Mouse (Mus musculus) erythroblast, adult 5-6 weeks (primary cell): ENCODE measurements around the gene Rccd1. TPM values are rescaled to one million over a fixed set of nuclear protein-coding genes. Genes with fewer than 3 reads are reported as not detected.

Source experiments
- ATAC-seq: replicated peaks from 2 replicates; pipeline ENCODE4 v1.8.0; 2016; ENCODE audit warnings: moderate number of reproducible peaks, mild to moderate bottlenecking, moderate TSS enrichment, inconsistent platforms; ENCODE audit not compliant: poor library complexity, low FRiP score, severe bottlenecking
- total RNA-seq, 2 experiments: library from RNA; stranded (forward) in 1 of 2; stranded (reverse) in 1 of 2; fragments of 150-400 nt in 1 of 2; fragments of 200-764, 138-1000 nt in 1 of 2; gene quantifications; 2 replicates each; pipeline versions ENCODE4 v1.2.3 to v1.2.4; 2015 to 2017; ENCODE audit warnings: low replicate concordance in 2 of 2

Gene Rccd1
- total RNA-seq, 2 experiments from 2014 or later, result 4.4 to 18.8 TPM

DNA sequence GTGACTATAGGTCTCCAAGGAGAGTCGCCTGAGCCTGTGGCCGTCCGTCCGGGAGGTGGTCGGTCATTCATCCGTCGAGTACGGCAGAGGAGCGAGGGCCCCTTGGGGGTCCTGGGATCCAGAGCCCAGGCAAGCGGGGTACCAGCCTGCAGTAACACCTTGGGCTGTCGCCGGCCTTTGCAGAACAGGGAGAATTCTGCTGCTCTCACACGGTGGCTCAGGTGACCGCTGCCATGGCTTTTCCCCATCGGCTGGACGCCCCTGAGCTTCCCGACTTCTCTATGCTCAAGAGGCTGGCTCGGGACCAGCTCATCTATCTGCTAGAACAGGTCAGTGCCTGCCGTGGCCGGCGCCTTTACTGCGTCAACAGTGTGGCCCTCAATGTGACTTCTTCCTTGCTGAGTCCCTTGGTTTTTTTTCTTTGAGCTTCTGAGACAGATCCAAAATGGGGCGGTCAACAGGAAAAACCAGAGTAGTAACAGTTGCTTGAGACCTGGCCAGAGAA is 54.5 kb downstream of the Rccd1 start:
- ATAC-seq, result peak; percentile 66

DNA sequence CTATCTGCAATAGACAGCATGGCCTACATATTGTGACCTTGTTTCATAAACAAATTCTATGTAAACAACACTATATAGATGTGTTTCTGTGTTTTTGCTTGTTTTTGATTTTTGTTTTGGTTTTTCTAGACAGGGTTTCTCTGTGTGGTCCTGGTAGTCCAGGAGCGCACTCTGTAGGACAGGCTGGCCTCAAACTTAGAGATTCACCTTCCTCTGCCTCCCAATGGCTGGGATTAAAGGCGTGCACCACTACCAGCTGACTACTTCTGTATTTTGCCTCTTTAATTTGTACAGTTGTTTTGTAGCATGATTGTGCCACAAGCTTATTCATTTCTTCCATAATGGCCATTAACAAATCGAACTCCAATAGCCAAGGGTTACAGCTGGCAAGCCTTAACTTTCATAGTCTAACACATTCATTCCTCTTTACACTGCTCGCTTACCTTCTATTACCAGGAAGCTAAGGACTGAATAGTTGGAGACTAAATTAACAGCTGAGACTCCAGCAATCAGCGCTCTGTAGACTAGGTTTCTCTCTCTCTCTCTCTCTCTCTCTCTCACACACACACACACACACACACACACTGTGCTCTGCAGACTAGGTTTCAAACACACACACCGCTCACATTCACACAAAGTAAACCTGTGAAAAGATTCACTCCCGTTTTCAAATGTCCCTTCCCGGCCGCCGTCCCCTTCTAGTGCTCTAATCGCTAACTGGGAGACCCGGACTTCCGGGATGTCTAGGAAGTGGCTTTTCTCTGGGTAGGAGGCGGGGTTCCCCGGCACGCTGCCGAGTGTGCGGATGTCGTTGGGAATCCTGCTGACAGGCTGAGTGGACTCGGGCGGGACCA is 55.1 kb downstream of the Rccd1 start, which contains the start of gene Vps33b:
Gene Vps33b (plus strand): TSS at position 753 of the 854 bp plus-strand sequence.
- ATAC-seq, result peak; percentile 93

DNA sequence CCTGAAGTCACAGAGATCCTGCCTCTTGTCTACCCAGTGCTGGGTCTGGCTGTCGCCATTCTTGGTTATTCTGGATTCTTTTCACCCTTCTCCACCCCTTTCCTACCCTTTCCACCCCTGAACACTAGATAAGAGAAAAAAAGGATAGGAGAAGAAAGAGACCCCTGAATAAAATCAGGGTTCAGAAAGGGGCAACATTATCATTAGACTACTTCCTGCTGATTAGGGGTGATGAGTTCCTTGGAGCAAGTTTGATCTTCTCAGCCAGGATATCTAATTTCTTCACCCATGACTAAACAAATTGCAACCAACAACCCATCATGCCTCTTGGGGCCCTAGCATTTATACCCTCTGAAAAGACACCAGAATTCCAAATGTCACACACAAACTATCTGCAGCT is 56.5 kb downstream of the Rccd1 start:
- no peak for ATAC-seq

DNA sequence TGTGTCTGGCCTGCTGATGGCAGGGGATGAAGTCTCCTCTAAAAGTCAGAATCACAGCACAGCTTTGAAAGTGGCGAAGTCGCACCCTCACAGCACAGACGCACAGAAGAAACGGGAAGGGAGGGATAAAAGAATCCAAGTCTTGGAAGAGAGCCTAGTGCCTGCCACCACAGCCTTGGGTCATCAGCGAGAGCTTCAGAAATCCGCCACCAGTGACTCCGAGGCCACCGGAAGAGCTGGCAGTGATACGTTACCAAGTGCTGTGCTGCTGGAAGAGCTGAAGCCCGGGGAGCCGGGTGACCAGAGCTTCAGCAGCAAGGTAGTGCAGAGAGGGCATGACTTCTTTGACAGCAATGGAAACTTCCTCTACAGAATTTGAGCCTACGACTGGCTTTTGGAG is 59.6 kb downstream of the Rccd1 start:
- no peak for ATAC-seq

DNA sequence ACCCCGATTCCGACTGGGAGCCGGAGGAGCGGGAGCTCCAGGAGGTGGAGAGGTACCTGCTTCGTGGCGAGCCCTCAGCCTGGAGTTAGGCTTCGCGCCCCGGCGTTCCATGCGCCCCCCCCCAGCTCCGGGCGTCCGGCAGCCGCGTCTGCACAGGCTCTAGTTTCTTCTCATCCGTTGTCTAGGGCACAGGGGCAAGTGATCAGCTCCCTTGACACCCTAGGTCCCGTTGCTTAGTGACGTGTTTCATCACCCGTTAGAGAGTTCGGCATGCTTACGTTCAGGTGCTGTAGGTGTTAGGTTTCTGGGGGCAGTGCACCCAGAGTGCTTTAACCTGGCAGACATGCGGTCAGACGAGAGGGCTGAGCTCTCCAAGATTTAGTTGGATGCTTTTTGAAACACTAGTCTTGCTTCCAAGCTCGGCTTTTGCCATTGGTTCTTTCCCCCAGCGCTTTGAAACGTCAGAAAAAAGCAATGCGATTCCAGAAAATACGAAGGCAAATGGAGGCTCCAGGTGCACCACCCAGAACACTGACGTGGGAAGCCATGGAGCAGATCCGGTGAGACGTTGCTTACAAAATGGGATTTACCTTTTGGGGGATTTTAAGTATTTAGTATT is 62.8 kb downstream of the Rccd1 start:
- ATAC-seq, result peak; percentile 50

DNA sequence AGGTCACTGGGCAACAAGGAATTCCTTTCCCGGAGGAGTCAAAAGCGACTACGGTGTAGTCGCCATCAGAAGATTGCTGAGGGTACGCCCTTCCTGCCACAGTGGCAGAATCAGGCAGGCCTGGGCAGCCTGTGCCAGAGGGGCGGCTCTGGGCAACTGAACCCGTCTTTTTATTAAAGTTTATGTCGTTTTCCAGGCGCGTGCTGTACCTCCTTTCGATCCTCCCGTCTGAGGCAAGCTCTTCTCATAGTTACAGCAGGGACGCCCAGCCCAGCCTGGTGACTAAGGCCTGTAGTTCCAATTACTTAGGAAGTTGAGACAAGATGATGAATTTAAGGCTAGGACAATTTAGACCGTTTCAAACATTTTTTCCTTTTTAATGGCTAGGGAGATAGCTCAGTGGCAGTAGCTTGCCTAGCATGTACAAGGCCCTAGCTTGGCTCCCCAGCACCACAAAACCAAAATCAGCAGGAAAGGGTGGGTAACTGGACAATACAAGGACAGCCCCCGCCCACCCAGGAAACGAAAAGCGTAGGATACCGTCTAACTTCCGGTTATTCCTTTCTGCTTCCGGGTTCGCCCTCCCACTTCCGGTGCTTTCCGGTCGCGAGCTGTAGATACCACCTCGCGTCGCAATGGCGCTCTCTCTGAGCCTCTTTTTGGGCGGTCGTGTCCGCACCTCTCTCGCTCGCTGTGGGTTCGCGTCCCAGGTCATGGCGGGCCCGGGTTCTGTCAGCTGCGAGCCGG is 63.5 kb downstream of the Rccd1 start, which contains the start of gene Ngrn:
Gene Ngrn (plus strand): TSS at position 591 of the 747 bp plus-strand sequence.
- peak; percentile 96 for ATAC-seq

DNA sequence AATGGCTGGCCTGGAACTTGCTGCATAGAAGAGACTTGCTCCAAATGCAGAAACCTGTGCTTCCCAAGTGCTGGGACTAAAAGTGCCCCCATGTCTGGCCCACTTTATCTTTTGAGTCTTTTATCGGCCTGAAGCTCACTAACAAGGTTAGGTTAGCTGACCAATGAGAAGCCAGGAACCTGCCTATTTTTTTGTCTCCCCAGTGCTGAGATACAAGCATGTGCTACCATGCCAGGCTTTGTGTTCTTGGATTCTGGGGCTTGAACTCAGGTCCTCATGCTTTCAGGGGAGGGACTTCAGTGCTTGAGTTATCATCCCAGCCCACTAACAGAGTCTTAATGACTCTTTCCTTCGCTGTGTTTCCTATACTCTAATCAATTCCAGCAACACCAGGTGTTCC is 66.5 kb downstream of the Rccd1 start:
- no peak for ATAC-seq

DNA sequence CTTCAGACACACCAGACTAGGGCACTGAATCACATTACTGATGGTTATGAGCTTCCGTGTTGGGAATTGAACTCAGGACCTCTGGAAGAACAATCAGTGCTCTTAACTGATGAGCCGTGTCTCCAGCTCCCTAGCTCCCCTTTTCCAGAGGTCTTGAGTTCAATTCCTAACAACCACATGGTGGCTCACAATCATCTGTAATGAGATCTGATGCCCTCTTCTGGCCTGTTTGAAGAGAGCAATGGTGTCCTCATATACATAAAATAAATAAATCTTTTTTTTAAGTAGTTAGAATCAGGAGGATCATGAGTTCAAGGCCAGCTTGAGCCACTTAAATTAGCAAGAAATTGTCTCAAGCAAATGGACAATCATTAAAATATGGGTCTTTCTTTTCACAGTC is 68.3 kb downstream of the Rccd1 start:
- no peak for ATAC-seq

DNA sequence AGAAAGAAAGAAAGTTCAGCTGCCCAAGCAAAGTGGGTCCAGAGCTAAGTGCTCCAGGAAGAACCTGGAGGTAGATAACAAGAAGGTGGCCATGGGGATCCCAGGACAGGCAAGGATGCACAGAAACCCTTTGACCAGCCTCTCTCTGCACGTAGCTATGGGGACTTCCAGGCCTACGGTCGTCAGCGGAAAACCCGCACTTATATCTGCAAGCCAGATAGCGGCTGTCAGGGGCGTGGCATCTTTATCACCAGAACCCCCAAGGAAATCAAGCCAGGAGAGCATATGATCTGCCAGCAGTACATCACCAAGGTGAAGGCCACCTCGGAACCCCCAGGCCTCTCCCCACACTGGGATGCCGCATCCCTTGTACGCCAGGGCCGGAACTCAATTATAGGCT is 71.4 kb downstream of the Rccd1 start:
- no peak for ATAC-seq

DNA sequence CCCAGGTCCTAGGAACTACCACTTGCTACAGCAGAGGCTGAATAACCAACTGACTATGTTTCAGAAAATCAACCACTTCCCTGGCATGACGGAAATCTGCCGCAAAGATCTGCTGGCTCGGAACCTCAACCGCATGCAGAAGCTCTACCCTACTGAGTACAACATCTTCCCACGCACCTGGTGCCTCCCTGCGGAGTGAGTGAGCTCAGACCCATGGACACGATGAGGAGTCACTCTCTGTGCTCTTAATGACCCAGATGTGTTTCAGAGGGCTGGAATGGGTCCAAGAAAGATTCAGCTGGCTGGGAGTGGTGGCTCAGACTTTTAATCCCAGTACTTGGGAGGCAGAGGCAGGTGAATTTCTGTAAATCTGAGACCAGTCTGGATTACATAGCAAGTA is 71.8 kb downstream of the Rccd1 start:
- no peak for ATAC-seq

DNA sequence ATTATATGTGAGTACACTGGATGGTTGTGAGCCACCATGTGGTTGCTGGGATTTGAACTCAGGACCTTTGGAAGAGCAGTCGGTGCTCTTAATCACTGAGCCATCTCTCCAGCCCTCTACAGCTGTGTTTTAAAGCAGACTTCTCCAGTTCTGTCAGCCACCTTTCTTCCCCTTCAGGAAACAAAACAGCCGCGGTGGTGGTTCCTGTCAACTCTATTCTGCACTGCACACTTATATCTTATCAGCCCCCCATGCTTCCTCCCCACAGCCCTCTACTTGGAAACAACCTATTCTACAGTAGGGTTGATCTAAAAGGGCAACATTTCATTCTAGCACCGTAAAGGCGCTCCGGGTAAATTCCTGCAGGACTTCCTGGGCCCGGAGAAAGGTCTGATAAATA is 77.4 kb downstream of the Rccd1 start:
- no peak for ATAC-seq

DNA sequence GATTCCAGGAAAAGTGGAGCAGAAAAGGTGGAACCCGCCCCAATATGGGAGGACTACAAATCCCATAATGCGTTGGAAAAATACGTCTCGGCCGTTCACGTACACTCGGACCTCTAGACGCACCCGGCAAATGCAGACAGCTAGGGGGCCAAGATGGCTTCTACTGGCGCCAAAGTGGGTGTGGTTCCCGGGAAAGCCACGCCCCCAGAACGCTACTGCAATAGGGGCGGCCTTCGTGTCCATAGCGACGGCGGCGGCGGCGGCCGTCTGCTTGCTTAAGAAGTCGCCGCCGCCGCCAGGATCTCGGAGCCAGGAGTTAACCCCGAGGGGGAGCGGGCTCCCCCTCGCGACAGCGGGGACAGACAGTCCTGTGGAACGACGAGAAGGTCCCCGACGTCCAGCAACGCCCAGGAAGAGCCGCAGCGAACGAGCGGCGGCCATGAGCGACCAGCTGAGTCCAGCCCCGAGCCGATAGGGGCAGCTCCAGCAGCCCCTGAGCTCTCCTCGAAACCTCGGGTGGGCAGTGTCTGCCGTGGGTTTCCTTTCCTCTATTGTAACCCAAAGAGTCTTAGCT is 78.0 kb downstream of the Rccd1 start, which contains the start of gene Ttll13:
Gene Ttll13 (plus strand): TSS at position 229 of the 574 bp plus-strand sequence.
- peak; percentile 99 for ATAC-seq

DNA sequence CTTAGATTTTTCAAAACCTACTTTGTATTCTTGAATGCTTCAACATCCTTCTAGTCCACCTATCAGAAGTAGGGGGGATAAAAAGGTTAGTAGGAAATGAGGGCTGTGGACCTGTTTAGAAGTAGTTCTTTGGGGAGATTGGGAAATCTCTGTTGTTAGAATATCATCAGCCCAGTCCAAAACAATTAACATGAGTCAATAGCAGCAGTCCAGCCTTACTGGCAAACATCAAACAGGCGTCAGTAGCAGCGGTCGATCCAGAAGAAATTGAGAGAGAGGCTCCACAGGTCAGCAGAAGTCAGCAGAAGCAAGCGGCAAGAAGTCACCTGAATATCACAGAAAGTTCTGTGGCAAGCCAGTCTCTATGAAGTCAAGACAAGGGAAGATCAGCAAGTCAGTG is 79.4 kb downstream of the Rccd1 start:
- no peak for ATAC-seq

Other genes with a start within 250 kb of the Rccd1 start
- gene Idh2, start 209.1 kb downstream of the Rccd1 start, total RNA-seq (2015; ENCODE audit: low replicate concordance), result 20.3 and 31.3 TPM in 2 replicates
- gene Idh2, start 209.1 kb downstream of the Rccd1 start, total RNA-seq (2017; ENCODE audit: low replicate concordance), result 17.6 and 24.5 TPM in 2 replicates
- gene Sema4b, start 137.6 kb downstream of the Rccd1 start, total RNA-seq (2015; ENCODE audit: low replicate concordance), result 19.9 and 22.1 TPM in 2 replicates
- gene Sema4b, start 137.6 kb downstream of the Rccd1 start, total RNA-seq (2017; ENCODE audit: low replicate concordance), result 33.7 and 49.8 TPM in 2 replicates
- 21.3 and 41.8 TPM in 2 replicates for gene Cib1, start 91.6 kb downstream of the Rccd1 start, total RNA-seq (2015; ENCODE audit: low replicate concordance)
- 29.8 and 37.1 TPM in 2 replicates for gene Cib1, start 91.6 kb downstream of the Rccd1 start, total RNA-seq (2017; ENCODE audit: low replicate concordance)
- 0.77 TPM in 1 of 2 replicates, not detected in the other for gene Gdpgp1, start 91.6 kb downstream of the Rccd1 start, total RNA-seq (2015; ENCODE audit: low replicate concordance)
- gene Gdpgp1, start 91.6 kb downstream of the Rccd1 start, total RNA-seq (2017; ENCODE audit: low replicate concordance), result 0.94 and 2.0 TPM in 2 replicates
- gene Ttll13, start 78.1 kb downstream of the Rccd1 start, total RNA-seq (2015; ENCODE audit: low replicate concordance), result not detected in 2 replicates
- 1.5 TPM in 1 of 2 replicates, not detected in the other for gene Ttll13, start 78.1 kb downstream of the Rccd1 start, total RNA-seq (2017; ENCODE audit: low replicate concordance)
- 5.2 and 7.7 TPM in 2 replicates for gene Ngrn, start 63.2 kb downstream of the Rccd1 start, total RNA-seq (2015; ENCODE audit: low replicate concordance)
- 5.6 and 9.9 TPM in 2 replicates for gene Ngrn, start 63.2 kb downstream of the Rccd1 start, total RNA-seq (2017; ENCODE audit: low replicate concordance)
- 3.8 and 12.7 TPM in 2 replicates for gene Vps33b, start 54.8 kb downstream of the Rccd1 start, total RNA-seq (2015; ENCODE audit: low replicate concordance)
- 4.9 and 7.5 TPM in 2 replicates for gene Vps33b, start 54.8 kb downstream of the Rccd1 start, total RNA-seq (2017; ENCODE audit: low replicate concordance)
- 59.4 and 74.7 TPM in 2 replicates for gene Prc1, start 30.0 kb downstream of the Rccd1 start, total RNA-seq (2015; ENCODE audit: low replicate concordance)
- 188 and 334 TPM in 2 replicates for gene Prc1, start 30.0 kb downstream of the Rccd1 start, total RNA-seq (2017; ENCODE audit: low replicate concordance)
- 1.5 and 4.2 TPM in 2 replicates for gene Unc45a, start 16.6 kb upstream of the Rccd1 start, total RNA-seq (2015; ENCODE audit: low replicate concordance)
- 4.2 and 4.8 TPM in 2 replicates for gene Unc45a, start 16.6 kb upstream of the Rccd1 start, total RNA-seq (2017; ENCODE audit: low replicate concordance)
- 2.3 TPM in 1 of 2 replicates, not detected in the other for gene Hddc3, start 18.6 kb upstream of the Rccd1 start, total RNA-seq (2015; ENCODE audit: low replicate concordance)
- 2.6 TPM in 2 replicates for gene Hddc3, start 18.6 kb upstream of the Rccd1 start, total RNA-seq (2017; ENCODE audit: low replicate concordance)
- 3.6 and 7.5 TPM in 2 replicates for gene Man2a2, start 46.9 kb upstream of the Rccd1 start, total RNA-seq (2015; ENCODE audit: low replicate concordance)
- gene Man2a2, start 46.9 kb upstream of the Rccd1 start, total RNA-seq (2017; ENCODE audit: low replicate concordance), result 4.5 and 6.6 TPM in 2 replicates
- gene Fes, start 63.5 kb upstream of the Rccd1 start, total RNA-seq (2015; ENCODE audit: low replicate concordance), result 56.5 and 60.0 TPM in 2 replicates
- 24.4 and 31.2 TPM in 2 replicates for gene Fes, start 63.5 kb upstream of the Rccd1 start, total RNA-seq (2017; ENCODE audit: low replicate concordance)
- gene Furin, start 81.0 kb upstream of the Rccd1 start, total RNA-seq (2015; ENCODE audit: low replicate concordance), result 23.0 and 23.1 TPM in 2 replicates
- gene Furin, start 81.0 kb upstream of the Rccd1 start, total RNA-seq (2017; ENCODE audit: low replicate concordance), result 29.1 and 33.5 TPM in 2 replicates
- gene Blm, start 210.7 kb upstream of the Rccd1 start, total RNA-seq (2015; ENCODE audit: low replicate concordance), result 53.5 and 82.0 TPM in 2 replicates
- 52.8 and 54.9 TPM in 2 replicates for gene Blm, start 210.7 kb upstream of the Rccd1 start, total RNA-seq (2017; ENCODE audit: low replicate concordance)